Mouse (Mus musculus): Measurements from ENCODE around the gene Chil3. TPM values are rescaled to one million over a fixed set of nuclear protein-coding genes. Genes with fewer than 3 reads are reported as not detected.

Gene Chil3
- polyA plus RNA-seq, 1 experiment, result 8.9 TPM

- DNase-seq (ENCODE audit: low read depth in 1 of 2, low spot score in 2 of 2), result no peak
- no peak for TF ChIP-seq POLR2A (IDR thresholded peaks at IDR 0.05; ENCODE audit: low read depth, low read length)
- no peak for TF ChIP-seq CTCF (IDR thresholded peaks at IDR 0.05; ENCODE audit: extremely low read depth, insufficient read depth, insufficient read length, insufficient replicate concordance)
- 82% methylated on average over 3 of the region's 3 CpGs for WGBS
- Histone ChIP-seq H3K36me3 (ENCODE audit: control insufficient read depth, insufficient read depth, low read length) (no peaks in the 10 kb centered on the region), H3K27me3 (ENCODE audit: control insufficient read depth, insufficient read depth, low read length) (no peaks in the 10 kb centered on the region), H3K27ac (ENCODE audit: insufficient read depth, low read length) (no peak within 1 kb of the TSS), H3K4me3 (ENCODE audit: extremely low read depth, insufficient read depth, insufficient read length) (no peak within 1 kb of the TSS), H3K4me1 (ENCODE audit: control insufficient read depth, insufficient read depth, insufficient read length) (no peaks in the 10 kb centered on the region)
These were observed 54.4 kb downstream of the Chil3 start, which contains the start of gene Chia1 for GRCm38 (mm10) chr3:106112929-106113328. Gene Chia1 (plus strand): TSS chr3:106113229.

Other genes starting within 250 kb of the Chil3 start
- gene I830077J02Rik, start 234.9 kb downstream of the Chil3 start, polyA plus RNA-seq (2012; rRNA removed), result 17.9 and 18.8 TPM in 2 replicates
- gene Wdr77, start 208.2 kb downstream of the Chil3 start, polyA plus RNA-seq (2012; rRNA removed), result 25.7 and 36.5 TPM in 2 replicates
- 48.1 and 56.9 TPM in 2 replicates for gene Atp5f1, start 207.5 kb downstream of the Chil3 start, polyA plus RNA-seq (2012; rRNA removed)
- gene Ovgp1, start 193.9 kb downstream of the Chil3 start, polyA plus RNA-seq (2012; rRNA removed), result 1.1 and 2.1 TPM in 2 replicates
- 0.11 and 0.37 TPM in 2 replicates for gene Pifo, start 152.9 kb downstream of the Chil3 start, polyA plus RNA-seq (2012; rRNA removed)
- gene Chil5, start 134.8 kb downstream of the Chil3 start, polyA plus RNA-seq (2012; rRNA removed), result 0.25 and 0.34 TPM in 2 replicates
- gene Chia1, start 54.3 kb downstream of the Chil3 start, polyA plus RNA-seq (2012; rRNA removed), result 0.12 TPM in 1 of 2 replicates, not detected in the other
- gene Chil4, start 51.9 kb upstream of the Chil3 start, polyA plus RNA-seq (2012; rRNA removed), result not detected in 2 replicates
- gene Chil6, start 238.6 kb upstream of the Chil3 start, polyA plus RNA-seq (2012; rRNA removed), result 0.06 TPM in 1 of 2 replicates, not detected in the other